Mouse (Mus musculus) intestine, embryonic 16.5 days (tissue): ENCODE measurements around the gene Eng. TPM values are rescaled to one million over a fixed set of nuclear protein-coding genes. Genes with fewer than 3 reads are reported as not detected.

ENCODE experiments used
- ATAC-seq: fragments of 200-750 bp; cut with Nextera tagmentation; 2 replicates; pipeline ENCODE4 v1.8.0; 2017; ENCODE audit warnings: moderate TSS enrichment, moderate library complexity
- H3K27ac ChIP-seq: fragments of 300-500 bp; sonication (generic); 2 replicates; pipeline ENCODE4 v1.5.1; 2014; ENCODE audit warnings: mild to moderate bottlenecking, low read length
- H3K27me3 ChIP-seq: fragments of 300-500 bp; sonication (generic); replicated peaks from 2 replicates; pipeline ENCODE4 v1.6.1; 2014; ENCODE audit warnings: low read length, control low read depth, mixed read lengths; ENCODE audit not compliant: control insufficient read depth, insufficient read depth
- H3K36me3 ChIP-seq: fragments of 300-500 bp; sonication (generic); 2 replicates; pipeline ENCODE4 v1.6.1; 2014; ENCODE audit warnings: low read length, control low read depth; ENCODE audit not compliant: control insufficient read depth, insufficient read depth
- H3K4me1 ChIP-seq: fragments of 300-500 bp; sonication (generic); 2 replicates; pipeline ENCODE4 v1.6.1; 2014; ENCODE audit warnings: low read length, control low read depth, mixed read lengths; ENCODE audit not compliant: control insufficient read depth, insufficient read depth
- H3K4me2 ChIP-seq: fragments of 300-500 bp; sonication (generic); 2 replicates; pipeline ENCODE4 v1.6.1; 2014; ENCODE audit warnings: low read depth, low read length, control low read depth
- H3K4me3 ChIP-seq: fragments of 300-500 bp; sonication (generic); 2 replicates; pipeline ENCODE4 v1.5.1; 2014; ENCODE audit warnings: mild to moderate bottlenecking, low read length
- H3K9ac ChIP-seq: fragments of 300-500 bp; sonication (generic); 2 replicates; pipeline ENCODE4 v1.6.1; 2014; ENCODE audit warnings: low read depth, low read length
- H3K9me3 ChIP-seq: fragments of 300-500 bp; sonication (generic); 2 replicates; pipeline ENCODE4 v1.6.1; 2016; ENCODE audit warnings: low read length, control low read depth; ENCODE audit not compliant: control insufficient read depth
- WGBS: fragments of 180-500 bp; shearing (Covaris S2); extraction: QIAGEN DNeasy Blood & Tissue Kit; methylation state at CpG from one replicate; pipeline ENCODE4 v1.1.7; 2014; 5-methylcytosine and 5-hydroxymethylcytosine counted together
- microRNA counts: library from miRNA; unstranded; fragments of <30 nt; microRNA quantifications from one replicate; lab custom pipeline; 2016
- microRNA-seq: library from miRNA; unstranded; fragments of <30 nt; microRNA quantifications from one replicate; pipeline ENCODE4, GENCODE M21; 2016
- polyA plus RNA-seq: library from polyadenylated mRNA; unstranded; fragments of >200 nt; fragmentation: Nextera tagmentation; extraction: Ambion mirVana; gene quantifications from 2 replicates; pipeline ENCODE4 v1.2.1, GENCODE M21; 2015

Eng gene
- polyA plus RNA-seq, 1 experiment from 2014 or later = 66.8 TPM

GRCm38 (mm10) chr2:32724832-32725790 is 78.7 kb downstream of the Eng start:
- Histone ChIP-seq H3K27me3 (no peaks in the 10 kb centered on the region), H3K9me3 (no peaks in the 10 kb centered on the region), H3K9ac (peak overlapping the region; percentile 8; the same call in 1 of the 2 replicates), H3K4me3 (no peak overlapping the region), H3K27ac (no peak overlapping the region; the same call in 1 of the 2 replicates), H3K4me2 (no peak overlapping the region), H3K4me1 (peaks cover 30% of the 10 kb centered on the region), H3K36me3 (no peaks in the 10 kb centered on the region)
- WGBS = 69% methylated on average over 16 of the region's 16 CpGs
- no peak for ATAC-seq

- peaks cover 27% of the 10 kb centered on the region for H3K4me1 ChIP-seq
- peak overlapping the region; percentile 62 for H3K9ac ChIP-seq
- WGBS = 0% methylated on average over 16 of the region's 16 CpGs
- no peaks in the 10 kb centered on the region for H3K36me3 ChIP-seq
- H3K27me3 ChIP-seq = no peaks in the 10 kb centered on the region
- H3K9me3 ChIP-seq = no peaks in the 10 kb centered on the region
- H3K4me3 ChIP-seq = peak overlapping the region; percentile 44
- H3K27ac ChIP-seq = no peak overlapping the region; the same call in 1 of the 2 replicates
- ATAC-seq = peak; percentile 97
- peak overlapping the region; percentile 52 for H3K4me2 ChIP-seq
Observed at GRCm38 (mm10) chr2:32727435-32727834, 81.0 kb downstream of the Eng start.

GRCm38 (mm10) chr2:32728463-32728862 is 82.1 kb downstream of the Eng start:
- Histone ChIP-seq H3K9ac (peak overlapping the region; percentile 62), H3K27me3 (no peaks in the 10 kb centered on the region), H3K4me3 (peak overlapping the region; percentile 44), H3K4me2 (peak overlapping the region; percentile 52), H3K27ac (peak overlapping the region; percentile 45; the same call in 1 of the 2 replicates), H3K9me3 (no peaks in the 10 kb centered on the region), H3K4me1 (peaks cover 27% of the 10 kb centered on the region), H3K36me3 (no peaks in the 10 kb centered on the region)
- peak; percentile 14 for ATAC-seq
- 35% methylated on average over 7 of the region's 7 CpGs for WGBS

- Histone ChIP-seq H3K4me3 (peak overlapping the region; percentile 6), H3K27me3 (no peaks in the 10 kb centered on the region), H3K4me1 (peaks cover 31% of the 10 kb centered on the region), H3K9ac (0 out of 2 replicates have a peak overlapping the region, but pooled peaks have one; percentile 16), H3K36me3 (no peaks in the 10 kb centered on the region), H3K27ac (peak overlapping the region; percentile 76), H3K9me3 (no peaks in the 10 kb centered on the region), H3K4me2 (peak overlapping the region; percentile 52; the same call in 1 of the 2 replicates)
- WGBS = 66% methylated on average over 4 of the region's 4 CpGs
- no peak for ATAC-seq
Observed at GRCm38 (mm10) chr2:32729547-32729946, 83.2 kb downstream of the Eng start.

- Histone ChIP-seq H3K36me3 (no peaks in the 10 kb centered on the region), H3K9me3 (no peaks in the 10 kb centered on the region), H3K27ac (peak overlapping the region; percentile 76), H3K4me3 (peak overlapping the region; percentile 8; the same call in 1 of the 2 replicates), H3K27me3 (no peaks in the 10 kb centered on the region), H3K9ac (peak overlapping the region; percentile 45), H3K4me1 (peaks cover 33% of the 10 kb centered on the region), H3K4me2 (peak overlapping the region; percentile 40)
- no peak for ATAC-seq
- WGBS = 32% methylated on average over 11 of the region's 11 CpGs
Observed at GRCm38 (mm10) chr2:32730854-32731253, 84.5 kb downstream of the Eng start.

- no peaks in the 10 kb centered on the region for H3K9me3 ChIP-seq
- H3K4me2 ChIP-seq = no peak overlapping the region
- 47% methylated on average over 4 of the region's 4 CpGs for WGBS
- no peaks in the 10 kb centered on the region for H3K27me3 ChIP-seq
- H3K36me3 ChIP-seq = no peaks in the 10 kb centered on the region
- no peak overlapping the region for H3K4me3 ChIP-seq
- no peak for ATAC-seq
- no peak overlapping the region for H3K9ac ChIP-seq
- H3K4me1 ChIP-seq = peaks cover 41% of the 10 kb centered on the region
- H3K27ac ChIP-seq = peak overlapping the region; percentile 76
Observed at GRCm38 (mm10) chr2:32731911-32732310, 85.5 kb downstream of the Eng start.

MicroRNA genes within 50 kb of the gene (microRNA counts, 519-probe panel; counts per million panel counts)
- 1,279 counts per million, percentile 6 among the panel's probes with 10 or more counts for microRNA mmu-miR-1954 (lab: Ali Mortazavi, UCI)
- microRNA mmu-miR-2861 (lab: Ali Mortazavi, UCI) = 1,434 counts per million, percentile 11 among the panel's probes with 10 or more counts

Small RNA genes within 50 kb of the gene (microRNA-seq; reads per million reads assigned to microRNA genes)
- gene Gm47291 = not detected
- gene Mir1954 = not detected
- gene Mir2861 = not detected
- gene Mir3960 = not detected
- not detected for gene Mir8093

Other genes with a start within 250 kb of the Eng start
- 5.1 and 5.3 TPM in 2 replicates for gene Naif1, start 196.1 kb upstream of the Eng start, polyA plus RNA-seq
- gene Slc25a25, start 195.2 kb upstream of the Eng start, polyA plus RNA-seq = 19.3 and 19.9 TPM in 2 replicates
- gene Fam102a, start 111.3 kb upstream of the Eng start, polyA plus RNA-seq = 7.6 and 9.4 TPM in 2 replicates
- gene Dpm2, start 75.7 kb upstream of the Eng start, polyA plus RNA-seq = 123 and 128 TPM in 2 replicates
- gene Pip5kl1, start 71.8 kb upstream of the Eng start, polyA plus RNA-seq = 0.33 and 0.34 TPM in 2 replicates
- gene 9430097D07Rik, start 70.9 kb upstream of the Eng start, polyA plus RNA-seq = not detected in 2 replicates
- 14.7 and 16.5 TPM in 2 replicates for gene St6galnac4, start 59.5 kb upstream of the Eng start, polyA plus RNA-seq
- 12.3 and 15.2 TPM in 2 replicates for gene St6galnac6, start 46.9 kb upstream of the Eng start, polyA plus RNA-seq
- 15.3 and 18.6 TPM in 2 replicates for gene Ak1, start 24.8 kb upstream of the Eng start, polyA plus RNA-seq
- gene Fpgs, start 57.5 kb downstream of the Eng start, polyA plus RNA-seq = 29.8 and 32.0 TPM in 2 replicates
- 83.4 and 86.0 TPM in 2 replicates for gene Cdk9, start 66.5 kb downstream of the Eng start, polyA plus RNA-seq
- 26.1 and 26.5 TPM in 2 replicates for gene Sh2d3c, start 74.5 kb downstream of the Eng start, polyA plus RNA-seq
- 0.26 TPM in 1 of 2 replicates, not detected in the other for gene 6330409D20Rik, start 94.4 kb downstream of the Eng start, polyA plus RNA-seq
- 73.1 and 74.0 TPM in 2 replicates for gene Tor2a, start 110.6 kb downstream of the Eng start, polyA plus RNA-seq
- 0.32 and 0.34 TPM in 2 replicates for gene Ttc16, start 129.0 kb downstream of the Eng start, polyA plus RNA-seq
- 5.4 and 6.3 TPM in 2 replicates for gene Ptrh1, start 129.2 kb downstream of the Eng start, polyA plus RNA-seq
- 0.58 and 1.2 TPM in 2 replicates for gene Cfap157, start 137.8 kb downstream of the Eng start, polyA plus RNA-seq
- gene Stxbp1, start 200.7 kb downstream of the Eng start, polyA plus RNA-seq = 18.1 TPM in 2 replicates
- gene Fam129b, start 229.5 kb downstream of the Eng start, polyA plus RNA-seq = 35.4 and 37.8 TPM in 2 replicates